Mouse (Mus musculus): Measurements from ENCODE around the gene Laptm5.

DNA sequence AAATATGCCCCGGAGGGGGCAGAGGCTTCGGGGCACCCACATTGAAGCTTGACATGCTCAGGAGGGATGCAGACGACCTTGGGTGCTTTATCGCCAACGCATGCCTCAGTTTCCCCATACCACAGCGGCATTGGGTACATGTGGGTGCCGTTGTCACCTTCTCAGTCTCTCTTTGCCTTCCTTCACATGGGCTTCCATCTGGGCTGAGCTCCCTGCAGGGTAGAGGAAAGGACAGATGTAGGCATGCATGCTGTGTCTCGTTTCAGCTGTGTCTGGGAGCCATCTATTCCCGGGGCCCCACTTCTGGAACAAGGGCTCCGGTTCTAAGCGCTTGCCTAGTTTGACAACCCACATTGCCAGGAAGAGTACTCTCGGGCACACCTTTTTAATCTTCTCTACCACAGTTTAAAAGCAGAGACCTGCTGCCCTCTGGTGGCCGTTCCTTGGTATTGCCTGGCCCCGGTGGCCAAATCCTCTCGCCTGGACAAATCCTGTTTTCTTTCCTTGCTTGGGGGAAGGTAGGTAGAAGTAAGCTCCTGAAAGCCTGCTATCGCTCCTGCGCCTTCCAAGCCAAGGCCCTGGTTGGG, 20.8 kb upstream of the Laptm5 start:
- TF ChIP-seq CTCF (IDR thresholded peaks at IDR 0.05; ENCODE audit: insufficient read depth, low read depth, low read length) = peak; percentile 80
- TF ChIP-seq POLR2A (IDR thresholded peaks at IDR 0.05; ENCODE audit: insufficient read depth, low read depth, low read length) = no peak

All from olfactory bulb, adult 2 months (tissue).